Mouse (Mus musculus): Measurements from ENCODE around the gene Nol4l. TPM values are rescaled to one million over a fixed set of nuclear protein-coding genes. Genes with fewer than 3 reads are reported as not detected.
"Not testable (repeated sequence)": the region's sequence is repeated elsewhere in the genome, so short reads cannot be mapped to it uniquely, and the experiment has no call there.

Nol4l gene
- polyA plus RNA-seq, 1 experiment from 2014 or later, result 15.2 TPM

DNA sequence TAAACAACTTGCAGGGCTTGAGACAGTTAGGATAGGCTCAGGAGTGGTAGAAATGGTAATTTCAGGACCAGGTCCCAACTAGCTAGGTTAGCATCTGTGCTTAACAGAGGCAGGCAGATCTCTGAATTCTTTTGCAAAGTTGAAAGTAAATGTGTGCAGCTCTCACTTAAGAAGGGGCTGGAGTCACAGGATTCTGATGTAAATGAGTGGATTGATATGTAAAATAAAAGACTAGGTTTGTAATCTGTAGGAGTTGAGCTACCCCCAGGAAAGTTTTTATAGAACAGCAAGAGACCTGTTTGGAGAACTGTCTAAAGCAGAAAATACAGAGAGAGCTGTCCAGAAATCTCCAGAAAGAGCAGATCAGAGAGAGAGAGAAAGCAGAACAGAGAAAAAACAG, 158.9 kb downstream of the Nol4l start:
- H3K4me2 ChIP-seq, result no peak overlapping the region
- ATAC-seq (ENCODE audit: insufficient number of reproducible peaks, low FRiP score), result no peak
- no peaks in the 10 kb centered on the region for H3K27me3 ChIP-seq (replicated peaks)

DNA sequence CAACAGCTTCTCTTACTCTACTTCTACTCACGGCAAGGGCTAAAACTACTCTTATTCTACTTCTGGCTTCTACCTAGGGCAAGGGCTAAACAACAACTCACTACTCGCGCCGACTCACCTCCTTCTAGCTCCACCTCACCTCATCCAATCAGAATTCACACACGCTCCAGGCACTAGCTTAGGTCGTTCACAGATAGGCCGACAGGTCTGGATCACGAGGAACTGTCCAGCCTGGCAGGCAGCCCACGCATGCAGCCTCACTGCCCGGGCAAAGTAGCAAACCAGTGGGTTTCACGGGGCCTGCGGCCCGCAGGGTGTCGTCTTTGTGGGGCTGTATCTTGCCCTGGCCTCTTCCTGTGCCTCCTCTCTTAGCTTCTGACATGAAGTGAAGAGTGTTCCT, 165.2 kb downstream of the Nol4l start:
- peaks cover 67% of the 10 kb centered on the region for H3K36me3 ChIP-seq
- not testable (repeated sequence) for ATAC-seq (ENCODE audit: insufficient number of reproducible peaks, low FRiP score)
- WGBS, result 82% methylated on average over 14 of the region's 14 CpGs

More for the DNA sequence above, 158.9 kb downstream of the Nol4l start:
- no peaks in the 10 kb centered on the region for H3K9me3 ChIP-seq (replicated peaks)
- no peak overlapping the region for H3K4me3 ChIP-seq
- H3K36me3 ChIP-seq, result peaks cover 30% of the 10 kb centered on the region
- no peak overlapping the region for H3K27ac ChIP-seq (ENCODE audit: poor library complexity, severe bottlenecking)
- no peaks in the 10 kb centered on the region for H3K4me1 ChIP-seq (replicated peaks)
- no peak overlapping the region for H3K9ac ChIP-seq

DNA sequence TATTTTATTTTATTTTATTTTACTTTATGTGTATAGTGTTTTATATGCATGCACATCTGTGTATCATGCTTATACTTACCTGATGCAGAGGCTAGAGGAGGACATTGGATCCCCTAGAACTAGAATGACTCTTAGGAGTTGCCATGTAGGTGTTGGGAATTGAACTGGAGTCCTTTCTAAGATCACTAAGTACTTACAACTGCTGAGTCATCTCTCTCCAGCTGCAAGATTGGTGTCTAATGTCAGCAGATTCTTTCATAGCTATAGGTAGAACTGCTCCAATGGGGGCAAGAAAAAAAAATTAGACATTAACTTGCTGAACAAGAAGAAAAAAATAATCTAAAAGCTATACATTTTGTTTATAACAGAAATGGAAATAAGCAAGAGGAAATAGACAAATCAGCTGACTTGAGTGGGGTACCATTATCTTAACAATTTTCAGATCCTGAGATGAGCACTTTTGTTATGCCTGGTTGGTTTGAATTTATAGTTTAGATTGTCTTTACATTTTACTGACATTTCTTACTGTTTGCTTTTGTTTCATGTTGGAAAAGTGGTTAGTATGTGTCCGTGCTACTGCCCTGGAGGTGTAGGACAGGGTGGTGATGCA, 168.6 kb downstream of the Nol4l start:
- Histone ChIP-seq H3K9me3 (replicated peaks) (no peaks in the 10 kb centered on the region), H3K9ac (no peak overlapping the region), H3K36me3 (peaks cover 72% of the 10 kb centered on the region), H3K4me3 (no peak overlapping the region), H3K27ac (ENCODE audit: poor library complexity, severe bottlenecking) (no peak overlapping the region), H3K27me3 (replicated peaks) (no peaks in the 10 kb centered on the region), H3K4me1 (replicated peaks) (no peaks in the 10 kb centered on the region), H3K4me2 (no peak overlapping the region)
- ATAC-seq (ENCODE audit: insufficient number of reproducible peaks, low FRiP score), result no peak
- WGBS, result 90% methylated on average over 1 of the region's 1 CpGs

More for the DNA sequence above, 165.2 kb downstream of the Nol4l start:
- not testable (repeated sequence) for H3K4me1 ChIP-seq (replicated peaks); H3K9me3 ChIP-seq (replicated peaks); H3K4me3 ChIP-seq; H3K4me2 ChIP-seq; H3K9ac ChIP-seq; H3K27ac ChIP-seq (ENCODE audit: poor library complexity, severe bottlenecking); H3K27me3 ChIP-seq (replicated peaks)

Other genes with a start within 250 kb of the Nol4l start
- gene Kif3b, start 238.6 kb downstream of the Nol4l start, polyA plus RNA-seq (2016; fragmentation: Nextera tagmentation; extraction: Ambion mirVana), result 5.0 and 5.5 TPM in 2 replicates
- gene Asxl1, start 184.1 kb downstream of the Nol4l start, polyA plus RNA-seq (2016; fragmentation: Nextera tagmentation; extraction: Ambion mirVana), result 14.4 TPM in 2 replicates
- not detected in 2 replicates for gene 4930404H24Rik, start 37.2 kb downstream of the Nol4l start, polyA plus RNA-seq (2016; fragmentation: Nextera tagmentation; extraction: Ambion mirVana)
- 55.6 and 55.7 TPM in 2 replicates for gene Commd7, start 102.8 kb upstream of the Nol4l start, polyA plus RNA-seq (2016; fragmentation: Nextera tagmentation; extraction: Ambion mirVana)
- gene Dnmt3b, start 119.5 kb upstream of the Nol4l start, polyA plus RNA-seq (2016; fragmentation: Nextera tagmentation; extraction: Ambion mirVana), result 5.9 and 6.9 TPM in 2 replicates
- gene Dnmt3c, start 166.7 kb upstream of the Nol4l start, polyA plus RNA-seq (2016; fragmentation: Nextera tagmentation; extraction: Ambion mirVana), result 0.12 TPM in 1 of 2 replicates, not detected in the other
- gene Mapre1, start 211.3 kb upstream of the Nol4l start, polyA plus RNA-seq (2016; fragmentation: Nextera tagmentation; extraction: Ambion mirVana), result 315 and 319 TPM in 2 replicates
- 0.09 TPM in 1 of 2 replicates, not detected in the other for gene Efcab8, start 250.0 kb upstream of the Nol4l start, polyA plus RNA-seq (2016; fragmentation: Nextera tagmentation; extraction: Ambion mirVana)